Mouse (Mus musculus): ENCODE results near the gene Uspl1. TPM values are rescaled to one million over a fixed set of nuclear protein-coding genes. Genes with fewer than 3 reads are reported as not detected.

Gene Uspl1
- total RNA-seq, 2 experiments from 2014 or later, result 19.1 to 23.6 TPM

GRCm38 (mm10) chr5:149245965-149246470, 61.9 kb downstream of the Uspl1 start:
- intact Hi-C loops (cut with DNase I), result no loop called here
- DNase-seq, result peak; percentile 56 to 62

GRCm38 (mm10) chr5:149247047-149247904, 63.1 kb downstream of the Uspl1 start:
- peak; percentile 39 to 49 for DNase-seq
- intact Hi-C loops (cut with DNase I), result no loop called here

GRCm38 (mm10) chr5:149252303-149252702, 68.2 kb downstream of the Uspl1 start:
- DNase-seq, result no peak
- intact Hi-C loops (cut with DNase I), result no loop called here

- intact Hi-C loops (cut with DNase I), result no loop called here
- DNase-seq, result no peak
Observed at GRCm38 (mm10) chr5:149253491-149253890, 69.3 kb downstream of the Uspl1 start.

- no peak for DNase-seq
- intact Hi-C loops (cut with DNase I), result no loop called here
Observed at GRCm38 (mm10) chr5:149255522-149255921, 71.4 kb downstream of the Uspl1 start.

DNA sequence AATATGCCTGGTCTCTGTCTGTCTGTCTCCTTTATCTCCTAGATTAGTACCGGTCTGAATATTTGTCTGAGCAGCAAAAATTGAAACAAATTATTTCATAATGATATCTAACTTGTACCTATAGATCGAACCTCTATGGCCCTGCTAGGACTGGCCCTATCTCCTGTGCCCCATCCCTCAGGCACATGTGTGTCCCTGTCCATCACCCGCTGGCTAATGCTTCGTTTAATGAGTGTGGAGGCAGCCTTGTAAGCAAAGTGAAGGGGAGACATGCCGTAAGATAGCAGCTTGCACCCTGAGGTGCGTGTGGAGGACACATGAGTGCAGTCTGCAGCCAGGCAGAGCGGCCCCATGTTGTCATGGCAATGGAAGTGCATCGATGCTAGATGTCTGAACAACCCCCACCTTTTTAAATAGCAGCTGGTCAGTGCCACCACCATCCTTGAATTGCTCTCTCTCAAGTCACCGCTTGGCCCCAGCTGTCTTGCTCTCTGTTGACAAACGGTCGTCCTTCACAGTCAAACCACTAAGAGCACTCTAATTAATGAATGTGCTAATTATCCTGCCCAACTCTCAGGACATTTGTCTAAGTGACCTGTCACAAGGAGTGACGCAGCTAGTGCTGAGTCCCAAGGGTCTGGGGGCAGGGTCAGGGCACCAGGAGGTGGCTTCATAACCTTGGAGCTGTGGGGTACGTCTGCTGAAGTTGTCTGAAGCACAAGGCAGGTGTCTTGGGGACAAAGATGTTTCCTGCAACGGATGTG, 73.5 kb downstream of the Uspl1 start:
- intact Hi-C loops (cut with DNase I), result no loop called here
- DNase-seq, result no peak

DNA sequence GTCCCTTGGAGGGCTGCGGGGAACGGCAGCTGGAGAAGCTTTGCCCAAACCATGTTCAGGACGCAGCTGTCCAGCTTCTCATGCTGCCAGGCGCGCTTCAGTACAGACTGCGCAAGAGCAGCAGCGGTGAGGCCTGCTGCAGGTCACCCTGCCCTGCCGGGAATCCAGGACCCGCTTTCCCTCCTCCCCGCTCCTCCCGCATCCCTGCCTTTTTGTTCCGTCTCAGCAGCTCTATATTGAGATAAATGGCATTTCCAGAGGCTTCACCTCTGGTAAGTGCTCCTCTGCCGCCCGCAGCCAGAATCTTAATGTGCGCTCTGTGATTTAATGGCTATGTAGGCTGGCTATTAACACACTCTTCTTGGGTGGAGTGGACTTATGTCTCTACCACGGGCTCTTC, 74.9 kb downstream of the Uspl1 start:
- DNase-seq, result no peak
- intact Hi-C loops (cut with DNase I), result no loop called here

DNA sequence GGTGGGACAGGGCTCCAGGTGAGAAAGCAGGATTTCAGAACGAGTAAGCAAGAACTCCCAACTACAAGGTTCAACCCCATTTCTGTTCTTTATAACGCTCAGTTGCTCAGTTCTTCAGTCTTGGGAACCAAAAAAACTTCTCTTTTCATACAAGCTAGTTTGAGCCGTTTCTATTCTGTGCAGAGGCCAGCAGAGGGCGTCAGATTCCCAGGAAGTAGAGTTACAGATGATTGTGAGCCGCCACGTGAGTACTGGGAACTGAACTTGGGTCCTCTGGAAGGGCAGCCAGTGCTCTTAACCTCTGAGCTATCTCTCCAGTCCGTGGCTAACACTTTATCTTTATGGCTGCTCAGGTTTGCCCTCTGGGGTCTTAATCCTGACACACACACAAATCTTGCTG, 77.3 kb downstream of the Uspl1 start:
- no peak for DNase-seq
- intact Hi-C loops (cut with DNase I), result no loop called here

- peak in 1 of 2 experiments; percentile 44 for DNase-seq
- intact Hi-C loops (cut with DNase I), result no loop called here
Observed at GRCm38 (mm10) chr5:149261866-149262265, 77.7 kb downstream of the Uspl1 start.

DNA sequence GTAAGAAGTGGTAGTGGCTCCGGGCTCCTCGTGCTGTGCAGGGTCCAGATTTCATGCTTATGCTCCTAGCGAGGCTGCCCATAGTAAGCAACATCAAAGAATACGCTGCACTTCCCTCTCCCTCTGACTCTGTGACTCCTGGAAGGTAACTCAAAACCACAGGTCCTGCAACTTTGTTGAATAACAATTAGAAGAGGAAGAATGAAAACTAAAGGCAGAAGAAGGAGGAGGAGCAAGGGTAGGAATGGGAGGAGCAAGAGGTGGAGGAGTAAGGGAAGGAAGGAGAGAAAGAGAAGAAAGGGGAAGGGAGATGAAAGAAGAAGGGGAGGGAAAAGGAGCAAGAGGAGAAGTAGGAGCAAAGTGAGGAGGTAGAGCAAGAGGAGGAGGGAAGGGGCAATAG, 80.3 kb downstream of the Uspl1 start, which contains the start of gene Alox5ap:
TSS of gene Alox5ap (plus strand) at position 363 of the 400 bp plus-strand sequence.
- no peak for DNase-seq
- intact Hi-C loops (cut with DNase I), result no loop called here

DNA sequence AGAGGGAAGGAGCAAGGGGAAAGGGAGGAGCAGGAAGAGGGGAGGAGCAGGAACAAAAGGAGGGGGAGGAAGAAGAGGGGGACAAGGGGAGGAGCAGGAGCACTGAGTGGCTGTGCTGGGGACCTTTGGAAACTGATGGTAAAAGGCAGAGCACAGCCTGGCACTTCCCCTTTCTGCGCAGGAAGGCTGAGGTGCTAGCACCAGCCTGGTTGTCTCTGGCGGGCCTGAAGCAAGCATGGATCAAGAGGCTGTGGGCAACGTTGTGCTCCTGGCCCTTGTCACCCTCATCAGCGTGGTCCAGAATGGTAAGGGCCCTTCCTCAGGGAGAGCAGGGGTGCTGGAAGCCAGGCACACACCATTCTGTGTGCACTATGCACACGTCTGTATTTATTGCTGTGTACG, 80.7 kb downstream of the Uspl1 start:
- intact Hi-C loops (cut with DNase I), result no loop called here

More for the DNA sequence above, 80.7 kb downstream of the Uspl1 start:
- no peak for DNase-seq

Small RNAs within 50 kb of the gene (microRNA-seq; reads per million reads assigned to microRNA genes)
- 0 reads per million in 2 experiments for gene Gm24105

Other genes with a start within 250 kb of the Uspl1 start
- gene Gm42791, start 189.2 kb upstream of the Uspl1 start, total RNA-seq (2021), result 1 to 10 TPM; 4.1 to 6.0 TPM
- gene Hmgb1, start 139 bp downstream of the Uspl1 start, total RNA-seq (2021), result 100 to 1,000 TPM; 174 to 190 TPM
- 10 to 100 TPM; 10.1 to 12.0 TPM for gene Alox5ap, start 80.4 kb downstream of the Uspl1 start, total RNA-seq (2021)
- 10 to 100 TPM; 18.3 to 22.4 TPM for gene Medag, start 227.4 kb downstream of the Uspl1 start, total RNA-seq (2021)